Mouse (Mus musculus) gastrocnemius, adult 2 months (tissue): ENCODE measurements around the gene Zyx. TPM values are rescaled to one million over a fixed set of nuclear protein-coding genes. Genes with fewer than 3 reads are reported as not detected.

Experiments
- DNase-seq: peaks from one replicate; pipeline ENCODE4 v3.0.0; 2022
- H3K27ac ChIP-seq: fragments of 200-600 bp; 2 replicates; pipeline ENCODE4 v1.8.1; 2022; ENCODE audit warnings: mild to moderate bottlenecking
- H3K4me3 ChIP-seq: fragments of 200-600 bp; 2 replicates; pipeline ENCODE4 v1.8.1; 2022; ENCODE audit warnings: mild to moderate bottlenecking, moderate library complexity
- CTCF ChIP-seq: fragments of 200-600 bp; IDR thresholded peaks from 2 replicates; pipeline ENCODE4 v1.8.1; 2022; ENCODE audit warnings: antibody characterized with exemption, mild to moderate bottlenecking, moderate library complexity
- intact Hi-C: fragments of 180-260 bp; cut with DNase I; formaldehyde crosslinking; loops from one replicate; pipeline ENCODE4 v1.15.1; 2025
- total RNA-seq, 2 experiments: library from RNA; stranded (reverse); gene quantifications; 2 replicates each; pipeline ENCODE4 v1.2.3; 2021

Gene Zyx
- total RNA-seq, 2 experiments from 2014 or later: 19.7 to 24.7 TPM

GRCm38 (mm10) chr6:42353180-42353579, 3.8 kb downstream of the Zyx start:
- TF ChIP-seq CTCF: no peak
- H3K27ac ChIP-seq: peak overlapping the region; percentile 97
- no peak for DNase-seq
- intact Hi-C loops: no loop called here
- H3K4me3 ChIP-seq: peak overlapping the region; percentile 90

GRCm38 (mm10) chr6:42354076-42355019, 4.9 kb downstream of the Zyx start:
- DNase-seq: no peak
- Histone ChIP-seq H3K27ac (peak overlapping the region; percentile 50), H3K4me3 (peak overlapping the region; percentile 90)
- no peak for TF ChIP-seq CTCF
- intact Hi-C loops: no loop called here

GRCm38 (mm10) chr6:42355366-42355765, 5.9 kb downstream of the Zyx start:
- DNase-seq: no peak
- no peak overlapping the region; the same call in 1 of the 2 replicates for H3K4me3 ChIP-seq
- H3K27ac ChIP-seq: peak overlapping the region; percentile 50; the same call in 1 of the 2 replicates
- no peak for TF ChIP-seq CTCF
- intact Hi-C loops: no loop called here

GRCm38 (mm10) chr6:42355794-42356600, 6.6 kb downstream of the Zyx start:
- H3K27ac ChIP-seq: peak overlapping the region; percentile 16; the same call in 1 of the 2 replicates
- no peak for TF ChIP-seq CTCF
- intact Hi-C loops: no loop called here
- no peak overlapping the region; the same call in 1 of the 2 replicates for H3K4me3 ChIP-seq
- no peak for DNase-seq

- H3K27ac ChIP-seq: peak overlapping the region; percentile 81; the same call in 1 of the 2 replicates
- no peak for DNase-seq
- intact Hi-C loops: no loop called here
- TF ChIP-seq CTCF: no peak
- no peak overlapping the region for H3K4me3 ChIP-seq
These were observed 7.5 kb downstream of the Zyx start for GRCm38 (mm10) chr6:42356913-42357312.

GRCm38 (mm10) chr6:42357901-42358300, 8.5 kb downstream of the Zyx start:
- Histone ChIP-seq H3K27ac (peak overlapping the region; percentile 81), H3K4me3 (no peak overlapping the region)
- intact Hi-C loops: no loop called here
- no peak for TF ChIP-seq CTCF
- DNase-seq: no peak

GRCm38 (mm10) chr6:42358901-42359300, 9.5 kb downstream of the Zyx start:
- intact Hi-C loops: no loop called here
- H3K27ac ChIP-seq: peak overlapping the region; percentile 81
- H3K4me3 ChIP-seq: peak overlapping the region; percentile 26
- TF ChIP-seq CTCF: no peak
- no peak for DNase-seq

GRCm38 (mm10) chr6:42359364-42360147, 10.1 kb downstream of the Zyx start:
- H3K4me3 ChIP-seq: peak overlapping the region; percentile 26
- intact Hi-C loops: no loop called here
- no peak for TF ChIP-seq CTCF
- no peak for DNase-seq
- H3K27ac ChIP-seq: peak overlapping the region; percentile 81

GRCm38 (mm10) chr6:42360231-42360840, 10.9 kb downstream of the Zyx start:
- H3K4me3 ChIP-seq: no peak overlapping the region
- no peak for DNase-seq
- intact Hi-C loops: no loop called here
- TF ChIP-seq CTCF: no peak
- peak overlapping the region; percentile 81 for H3K27ac ChIP-seq

- no peak overlapping the region for H3K27ac ChIP-seq
- no peak for TF ChIP-seq CTCF
- no peak for DNase-seq
- no peak overlapping the region for H3K4me3 ChIP-seq
- intact Hi-C loops: no loop called here
These were observed 11.8 kb downstream of the Zyx start for GRCm38 (mm10) chr6:42361041-42361895.

- intact Hi-C loops: no loop called here
- no peak for DNase-seq
- Histone ChIP-seq H3K4me3 (no peak overlapping the region), H3K27ac (no peak overlapping the region)
- TF ChIP-seq CTCF: no peak
These were observed 12.6 kb downstream of the Zyx start for GRCm38 (mm10) chr6:42362074-42362473.
